In the genomic region with DNA sequence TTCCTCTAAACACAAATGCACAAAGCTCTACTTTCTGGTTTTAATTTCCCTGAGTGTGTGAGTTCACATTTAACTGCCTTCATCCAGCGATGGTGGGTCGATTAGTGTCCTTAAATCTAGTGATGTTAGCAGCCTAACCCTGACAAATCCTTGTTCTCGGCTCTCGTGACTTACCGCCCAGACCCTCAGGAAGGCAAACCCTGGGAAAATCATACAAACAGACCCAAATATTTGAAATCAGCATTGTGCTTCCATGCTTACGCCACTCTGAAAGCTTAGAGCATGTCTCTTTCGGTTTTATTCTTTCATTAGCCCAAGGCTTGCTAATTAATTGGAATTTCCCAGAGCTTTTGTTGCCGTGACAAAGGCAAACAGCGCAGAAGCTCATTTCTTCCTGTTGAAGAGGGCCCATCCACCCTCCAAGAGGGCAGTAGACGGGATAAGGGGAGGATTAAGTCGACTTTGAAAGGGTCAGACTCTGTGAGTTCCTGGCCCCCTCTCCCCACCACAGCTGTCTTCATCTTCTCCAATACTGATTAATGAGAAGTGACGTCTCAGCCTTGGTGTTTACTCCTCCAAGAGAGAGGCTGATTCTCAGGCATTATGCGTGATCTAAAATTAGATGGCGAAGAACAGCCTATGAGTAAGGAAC, we compare ENCODE assay signal across 11 mouse cellular contexts.
A peak's percentile ranks its signal among the peaks of the same experiment; 100 is the strongest.
DNase-seq lines count a peak whose midpoint lies in the region; ATAC-seq and TF ChIP-seq lines count a peak whose summit lies in the region.
"Had no signal": no experiment of that assay in that cellular context is flagged by ENCODE, and none has a peak within 500 bp of the region (broad histone marks: within the 10 kb centered on the region; RNA-seq: fewer than 3 reads in every experiment).

No protein-coding gene starts in this region.

- 11% methylated on average over 14 of the region's 14 CpGs for WGBS in forebrain, embryonic 11.5 days
- WGBS in midbrain, embryonic 13.5 days: 10% methylated on average over 14 of the region's 14 CpGs
- 39% methylated on average over 14 of the region's 14 CpGs for WGBS in stomach, postnatal 0 days

- ATAC-seq in forebrain, embryonic 11.5 days (replicated peaks; ENCODE audit: low FRiP score): peak; percentile 88
- ATAC-seq in midbrain, embryonic 13.5 days: peak; percentile 89
- ATAC-seq in stomach, postnatal 0 days (ENCODE audit: low FRiP score, low TSS enrichment): peak; percentile 45; the same call in 1 of the 2 replicates
- ATAC-seq: inflammation-experienced regulatory T-cells, adult 6 months had no signal

- H3K27me3 ChIP-seq in forebrain, embryonic 11.5 days (ENCODE audit: control insufficient read depth, insufficient read depth, low read length): peaks cover 21% of the 10 kb centered on the region
- peaks cover 23% of the 10 kb centered on the region for H3K27me3 ChIP-seq in midbrain, embryonic 13.5 days
- no peaks in the 10 kb centered on the region for H3K27me3 ChIP-seq in stomach, postnatal 0 days (ENCODE audit: control insufficient read depth, insufficient read depth, low read length)
- H3K27me3 ChIP-seq: limb, embryonic 15.5 days had no signal

- H3K36me3 ChIP-seq in forebrain, embryonic 11.5 days (ENCODE audit: control insufficient read depth, insufficient read depth, low read length): no peaks in the 10 kb centered on the region
- H3K36me3 ChIP-seq in midbrain, embryonic 13.5 days: no peaks in the 10 kb centered on the region
- no peaks in the 10 kb centered on the region for H3K36me3 ChIP-seq in stomach, postnatal 0 days (ENCODE audit: control insufficient read depth, insufficient read depth, low read length)
- H3K36me3 ChIP-seq: limb, embryonic 15.5 days had no signal

- H3K4me3 ChIP-seq in forebrain, embryonic 11.5 days (ENCODE audit: low read depth, low read length): no peak overlapping the region
- no peak overlapping the region for H3K4me3 ChIP-seq in midbrain, embryonic 13.5 days (replicated peaks)
- no peak overlapping the region for H3K4me3 ChIP-seq in stomach, postnatal 0 days (ENCODE audit: low read depth, low read length)
- H3K4me3 ChIP-seq: limb, embryonic 15.5 days had no signal

- no peaks in the 10 kb centered on the region for H3K9me3 ChIP-seq in forebrain, embryonic 11.5 days (ENCODE audit: control insufficient read depth, low read length)
- no peaks in the 10 kb centered on the region for H3K9me3 ChIP-seq in midbrain, embryonic 13.5 days
- H3K9me3 ChIP-seq in stomach, postnatal 0 days (ENCODE audit: control insufficient read depth, low read length): no peaks in the 10 kb centered on the region
- H3K9me3 ChIP-seq: limb, embryonic 15.5 days had no signal

- H3K4me1 ChIP-seq in forebrain, embryonic 11.5 days (replicated peaks; ENCODE audit: control insufficient read depth, insufficient read depth, low read length): no peaks in the 10 kb centered on the region; the same call in 1 of the 2 replicates
- H3K4me1 ChIP-seq in midbrain, embryonic 13.5 days (replicated peaks): peaks cover 11% of the 10 kb centered on the region
- no peaks in the 10 kb centered on the region for H3K4me1 ChIP-seq in stomach, postnatal 0 days (replicated peaks; ENCODE audit: control insufficient read depth, insufficient read depth)

- peak overlapping the region; percentile 11; the same call in 1 of the 2 replicates for H3K4me2 ChIP-seq in forebrain, embryonic 11.5 days (ENCODE audit: low read depth, low read length, severe bottlenecking)
- H3K4me2 ChIP-seq in midbrain, embryonic 13.5 days (replicated peaks): peak overlapping the region; percentile 29
- peak overlapping the region; percentile 39 for H3K4me2 ChIP-seq in stomach, postnatal 0 days (replicated peaks; ENCODE audit: low read depth)
- H3K4me2 ChIP-seq: heart, embryonic 11.5 days; limb, embryonic 15.5 days had no signal

- no peak overlapping the region for H3K9ac ChIP-seq in forebrain, embryonic 11.5 days (ENCODE audit: low read length)
- no peak overlapping the region for H3K9ac ChIP-seq in midbrain, embryonic 13.5 days (replicated peaks)
- no peak overlapping the region for H3K9ac ChIP-seq in stomach, postnatal 0 days (ENCODE audit: low read length)
- H3K9ac ChIP-seq: limb, embryonic 15.5 days had no signal

- no peak overlapping the region for H3K27ac ChIP-seq in forebrain, embryonic 11.5 days (ENCODE audit: low read depth, low read length)
- 0 out of 2 replicates have a peak overlapping the region, but pooled peaks have one; percentile 36 for H3K27ac ChIP-seq in midbrain, embryonic 13.5 days
- no peak overlapping the region for H3K27ac ChIP-seq in stomach, postnatal 0 days (replicated peaks)
- H3K27ac ChIP-seq: limb, embryonic 15.5 days had no signal

- DNase-seq in left cerebral cortex, postnatal 4 days: peak; percentile 9
- no peak for DNase-seq in left cerebral cortex, postnatal 36 days (ENCODE audit: low spot score in 2 of 2)
- DNase-seq in forebrain, embryonic 11.5 days (ENCODE audit: low spot score): peak; percentile 72
- DNase-seq in stomach, postnatal 0 days (ENCODE audit: low spot score): no peak
- DNase-seq in ovary, postnatal 14 days (ENCODE audit: low spot score): no peak
- DNase-seq in lung, postnatal 36 days: no peak
- DNase-seq: cerebellum, postnatal 10 days had no signal

- intact Hi-C loops in left cerebral cortex, postnatal 4 days (cut with DNase I): no loop called here
- intact Hi-C loops in left cerebral cortex, postnatal 36 days (cut with DNase I): loop anchor here (1.0 kb wide), 1 partner anchor 77 kb away; no protein-coding TSS in a partner anchor

- TF ChIP-seq EP300 in stomach, postnatal 0 days (optimal IDR thresholded peaks at IDR 0.05): no peak

- TF ChIP-seq CTCF in stomach, postnatal 0 days (IDR thresholded peaks at IDR 0.05; ENCODE audit: low read depth): no peak

Comparison
In these comparisons a context has a peak if more than half of its experiments do, and no peak if none do; other contexts are left out.
1. DNase-seq: peak in left cerebral cortex, postnatal 4 days (single experiment) and forebrain, embryonic 11.5 days (single experiment); none in left cerebral cortex, postnatal 36 days (0 of 2), stomach, postnatal 0 days (single experiment), ovary, postnatal 14 days (single experiment) and lung, postnatal 36 days (single experiment).
2. Peak in every context shown above with its lines, with median percentiles within 50 percentile points of each other: ATAC-seq and H3K4me2 ChIP-seq.